Mouse (Mus musculus): ENCODE results near the gene Adh1. TPM values are rescaled to one million over a fixed set of nuclear protein-coding genes. Genes with fewer than 3 reads are reported as not detected.

Adh1 gene
- total RNA-seq (2023), result not detected

GRCm38 (mm10) chr3:138260721-138261669 lies at the start of gene Adh1:
TSS of gene Adh1 (plus strand) at chr3:138260991.

GRCm38 (mm10) chr3:138217631-138218264 lies 43.0 kb upstream of the Adh1 start, which contains the start of gene Adh7:
TSS of gene Adh7 (plus strand) at chr3:138217760.

GRCm38 (mm10) chr3:138312965-138313364 lies 52.2 kb downstream of the Adh1 start, which contains the start of gene Adh6a:
TSS of gene Adh6a (plus strand) at chr3:138313286.

Other genes with a start within 250 kb of the Adh1 start
- gene 1110002E22Rik, start 195.9 kb upstream of the Adh1 start, total RNA-seq (2023), result not detected
- gene Gm5105, start 193.6 kb upstream of the Adh1 start, total RNA-seq (2023), result not detected
- 1 to 10 TPM; 2.5 to 4.3 TPM for gene Trmt10a, start 117.5 kb upstream of the Adh1 start, total RNA-seq (2023)
- gene Mttp, start 116.0 kb upstream of the Adh1 start, total RNA-seq (2023), result 1 to 10 TPM in 1 of 2 experiments, under 1 TPM in 1; 0.85 to 1.1 TPM
- not detected for gene 4930579F01Rik, start 67.2 kb upstream of the Adh1 start, total RNA-seq (2023)
- gene Adh7, start 43.2 kb upstream of the Adh1 start, total RNA-seq (2023), result not detected
- not detected for gene Adh6a, start 52.3 kb downstream of the Adh1 start, total RNA-seq (2023)
- not detected for gene Adh6b, start 80.8 kb downstream of the Adh1 start, total RNA-seq (2023)
- gene Adh4, start 154.5 kb downstream of the Adh1 start, total RNA-seq (2023), result not detected
- 10 to 100 TPM; 43.9 to 47.6 TPM for gene Adh5, start 182.1 kb downstream of the Adh1 start, total RNA-seq (2023)
- 10 to 100 TPM; 22.7 to 25.2 TPM for gene Metap1, start 228.5 kb downstream of the Adh1 start, total RNA-seq (2023)